Mouse (Mus musculus) cerebellum, adult (tissue): Measurements from ENCODE around the gene Klhl7.
"Not testable (repeated sequence)": the region's sequence is repeated elsewhere in the genome, so short reads cannot be mapped to it uniquely, and the experiment has no call there.

ENCODE experiments used
- ATAC-seq: cut with Nextera tagmentation; 2 replicates; pipeline ENCODE4 v1.9.2; 2017; ENCODE audit warnings: mild to moderate bottlenecking, moderate library complexity, mixed read lengths; ENCODE audit not compliant: insufficient number of reproducible peaks, low FRiP score, low TSS enrichment

The Klhl7 gene

DNA sequence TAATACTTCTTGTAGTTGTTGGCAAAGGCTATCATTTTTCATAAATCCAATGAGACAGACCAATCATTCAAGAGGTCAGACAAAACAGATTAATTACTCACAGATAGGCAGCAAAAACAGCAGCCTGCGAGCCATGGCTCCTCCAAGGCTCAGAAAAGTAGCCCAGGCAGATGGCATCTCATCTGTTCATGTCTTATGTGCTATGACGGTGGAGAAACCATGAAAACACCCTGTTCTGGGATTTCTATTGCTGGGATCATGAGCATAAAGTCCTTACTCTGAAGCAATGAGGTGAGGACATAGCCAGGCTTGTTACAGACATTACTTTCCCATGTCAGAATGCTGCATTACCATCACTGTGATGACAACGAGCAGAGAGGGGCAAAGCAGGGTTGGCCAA is 7.9 kb upstream of the Klhl7 start:
- ATAC-seq = no peak

DNA sequence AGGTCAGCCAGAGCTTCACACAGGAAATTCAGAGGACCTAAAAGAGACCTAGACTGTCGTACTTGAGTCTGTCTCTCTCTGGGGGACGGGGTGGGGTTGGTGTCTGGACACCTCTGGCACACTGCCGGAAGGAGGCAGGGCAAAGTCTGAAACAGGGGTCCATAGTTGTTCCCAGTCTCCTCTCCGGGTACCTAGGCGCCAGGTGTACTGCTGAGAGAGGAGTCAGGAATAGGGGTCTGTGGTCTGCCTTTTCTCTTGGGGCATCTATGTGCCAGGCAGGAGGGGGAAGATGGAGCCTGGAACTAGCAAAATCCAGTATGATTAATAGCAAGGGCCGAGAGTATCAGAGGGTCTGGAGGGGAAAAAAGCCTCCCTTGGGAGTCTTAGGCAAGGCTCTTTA is 5.0 kb upstream of the Klhl7 start:
- no peak for ATAC-seq

GRCm38 (mm10) chr5:24095881-24096280 is 4.5 kb upstream of the Klhl7 start:
- no peak for ATAC-seq

- peak; percentile 65 for ATAC-seq
Observed at GRCm38 (mm10) chr5:24100810-24101311, 456 bp downstream of the Klhl7 start.

GRCm38 (mm10) chr5:24101446-24102140 is 1.2 kb downstream of the Klhl7 start:
- no peak for ATAC-seq

DNA sequence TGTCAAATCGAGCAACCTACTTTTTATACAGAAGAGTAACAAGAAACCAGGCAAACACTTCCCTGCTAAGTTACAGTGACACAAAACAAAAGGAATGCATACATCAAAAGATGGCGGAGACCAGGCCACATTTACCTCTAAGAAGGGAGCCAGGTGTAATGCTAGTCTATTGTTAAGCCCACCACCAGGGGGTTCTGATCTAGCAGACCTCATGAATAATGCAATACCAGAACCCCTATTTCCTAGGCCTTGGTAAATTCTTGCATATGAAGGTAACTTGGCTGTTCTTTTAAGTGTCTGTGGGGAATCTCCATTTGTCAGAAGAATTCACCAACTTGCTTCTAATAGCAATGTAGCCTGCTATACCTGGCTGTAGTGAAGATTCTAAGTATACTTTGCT is 2.8 kb downstream of the Klhl7 start:
- ATAC-seq = not testable (repeated sequence)

- no peak for ATAC-seq
Observed at GRCm38 (mm10) chr5:24103841-24104240, 3.4 kb downstream of the Klhl7 start.

DNA sequence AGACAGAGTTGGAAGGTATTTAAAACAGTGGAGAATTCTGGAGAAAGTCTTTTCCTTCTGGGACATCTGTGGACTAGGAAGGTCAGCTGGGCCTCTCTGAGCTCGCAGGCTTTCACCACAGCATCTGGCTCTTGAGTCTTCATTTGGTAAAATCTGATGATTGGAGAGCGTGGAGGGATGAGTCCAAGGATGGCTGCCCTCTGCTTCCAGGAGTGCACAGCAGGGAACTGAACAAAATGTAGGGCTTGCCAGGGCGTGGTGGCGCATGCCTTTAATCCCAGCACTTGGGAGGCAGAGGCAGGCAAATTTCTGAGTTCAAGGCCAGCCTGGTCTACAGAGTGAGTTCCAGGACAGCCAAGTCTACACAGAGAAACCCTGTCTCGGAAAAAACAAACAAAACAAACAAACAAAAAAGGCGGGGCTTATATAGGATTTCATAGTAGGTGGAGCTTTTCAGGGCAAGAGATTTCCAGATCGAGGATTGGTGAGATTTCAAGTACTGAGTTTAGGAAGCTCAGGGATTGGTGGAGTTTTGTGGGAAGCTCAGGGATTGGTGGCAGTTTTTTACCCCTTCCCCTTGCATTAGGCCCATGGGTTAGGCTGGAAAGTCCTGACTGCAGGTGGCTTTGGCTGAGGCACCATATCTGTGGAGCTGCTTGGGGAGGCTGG is 6.8 kb downstream of the Klhl7 start:
- no peak for ATAC-seq

DNA sequence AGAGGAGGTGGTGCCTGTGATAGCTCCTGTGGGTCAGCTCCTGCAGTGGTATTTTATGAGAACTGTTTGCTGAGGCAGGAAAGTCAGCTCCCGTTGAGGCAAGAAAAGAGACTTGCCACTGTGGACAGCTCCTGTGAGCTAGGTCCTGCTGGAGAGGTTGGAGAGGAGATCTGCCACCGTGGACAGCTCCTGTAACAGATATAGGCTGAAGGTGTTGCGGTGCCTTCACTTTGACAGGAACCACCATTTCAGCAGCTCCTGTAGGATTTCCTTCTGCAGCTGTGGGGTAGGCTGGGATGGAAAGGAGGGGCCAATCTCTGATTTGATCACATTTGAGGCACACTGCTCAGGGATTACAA is 7.3 kb downstream of the Klhl7 start:
- no peak for ATAC-seq

DNA sequence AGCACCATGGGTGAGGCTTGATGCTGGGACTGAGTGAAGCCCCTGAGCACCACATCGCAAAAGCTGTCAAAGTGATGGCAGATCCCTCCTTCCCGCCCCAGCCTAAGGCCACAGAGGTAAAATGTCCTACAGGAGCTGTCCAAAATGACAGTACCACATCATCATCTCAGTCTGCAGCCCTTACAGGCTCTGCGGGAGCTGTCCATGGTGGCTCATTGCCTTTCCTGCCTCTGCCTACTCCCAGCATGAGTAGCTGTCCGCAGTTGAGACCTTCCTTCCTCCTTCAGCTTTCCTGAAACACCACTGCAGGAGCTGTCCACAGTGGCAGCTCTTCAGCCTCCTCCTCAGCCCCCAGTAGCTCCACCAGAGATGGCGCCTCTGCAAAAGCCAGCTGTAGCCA is 9.7 kb downstream of the Klhl7 start:
- no peak for ATAC-seq

- ATAC-seq = no peak
Observed at GRCm38 (mm10) chr5:24112116-24112903, 11.9 kb downstream of the Klhl7 start.

- no peak for ATAC-seq
Observed at GRCm38 (mm10) chr5:24122221-24122620, 21.8 kb downstream of the Klhl7 start.

GRCm38 (mm10) chr5:24124175-24124574 is 23.8 kb downstream of the Klhl7 start:
- ATAC-seq = no peak

- ATAC-seq = no peak
Observed at GRCm38 (mm10) chr5:24124579-24125276, 24.3 kb downstream of the Klhl7 start.

GRCm38 (mm10) chr5:24125910-24126636 is 25.7 kb downstream of the Klhl7 start:
- ATAC-seq = no peak

- ATAC-seq = no peak
Observed at GRCm38 (mm10) chr5:24126967-24127366, 26.6 kb downstream of the Klhl7 start.

DNA sequence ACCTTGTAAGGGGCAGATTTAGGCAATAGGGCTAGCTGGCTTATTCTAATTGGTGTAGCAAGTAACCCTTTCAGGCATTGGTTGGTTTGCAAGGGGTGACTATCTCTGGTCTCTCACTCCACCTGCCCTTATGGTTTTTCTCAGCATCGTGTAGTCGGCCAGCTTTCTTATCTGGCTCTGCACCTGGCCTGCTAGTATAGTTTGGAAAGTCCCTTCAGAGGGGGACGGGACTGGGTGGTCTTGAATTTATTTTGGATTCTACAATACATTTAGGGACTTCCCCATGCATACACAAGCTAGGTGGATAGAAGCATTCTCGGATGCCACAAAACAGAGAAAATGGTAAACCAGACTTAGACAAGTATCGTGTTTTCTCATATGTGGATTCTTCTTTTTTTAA is 46.6 kb downstream of the Klhl7 start:
- no peak for ATAC-seq

- no peak for ATAC-seq
Observed at GRCm38 (mm10) chr5:24152199-24152598, 51.8 kb downstream of the Klhl7 start.

DNA sequence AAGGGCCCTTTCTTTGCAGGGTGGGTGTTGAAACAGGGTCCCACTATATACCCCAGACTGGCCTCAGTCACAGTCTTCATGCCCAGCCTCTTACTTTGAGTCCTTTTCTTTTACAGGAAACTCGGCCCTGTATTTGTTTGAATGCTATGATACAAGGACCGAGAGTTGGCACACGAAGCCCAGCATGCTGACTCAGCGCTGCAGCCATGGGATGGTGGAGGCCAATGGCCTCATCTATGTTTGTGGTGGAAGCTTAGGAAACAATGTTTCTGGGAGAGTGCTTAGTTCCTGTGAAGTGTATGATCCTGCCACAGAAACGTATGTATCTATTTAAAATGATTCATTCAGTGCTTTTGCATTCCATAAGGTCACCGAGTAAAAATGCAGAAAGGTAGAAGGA is 56.4 kb downstream of the Klhl7 start:
- ATAC-seq = no peak
